Mouse (Mus musculus) olfactory bulb, adult 2 months (tissue): ENCODE results near the gene Thyn1. TPM values are rescaled to one million over a fixed set of nuclear protein-coding genes. Genes with fewer than 3 reads are reported as not detected.

ENCODE experiments used
- H3K27ac ChIP-seq: fragments of 200-500 bp; 2 replicates; pipeline ENCODE4 v1.5.1; 2012; ENCODE audit warnings: low read depth, low read length; ENCODE audit not compliant: insufficient read depth
- H3K4me1 ChIP-seq: fragments of 200-500 bp; 2 replicates; pipeline ENCODE4 v1.6.1; 2012; ENCODE audit warnings: low read length; ENCODE audit not compliant: control insufficient read depth, insufficient read depth
- H3K4me3 ChIP-seq: fragments of 200-500 bp; 2 replicates; pipeline ENCODE4 v1.5.1; 2012; ENCODE audit warnings: mild to moderate bottlenecking, low read depth, low read length, moderate library complexity; ENCODE audit not compliant: insufficient read depth
- CTCF ChIP-seq: fragments of 200-500 bp; IDR thresholded peaks from 2 replicates; pipeline ENCODE4 v1.5.1; 2012; ENCODE audit warnings: low read depth, mild to moderate bottlenecking, low read length, moderate library complexity; ENCODE audit not compliant: insufficient read depth
- POLR2A ChIP-seq: fragments of 200-500 bp; IDR thresholded peaks from 2 replicates; pipeline ENCODE4 v1.6.1; 2012; ENCODE audit warnings: mild to moderate bottlenecking, low read depth, low read length, moderate library complexity; ENCODE audit not compliant: insufficient read depth
- WGBS: fragments of 180-500 bp; shearing (Covaris S2); methylation state at CpG from one replicate; pipeline ENCODE4 v1.1.7; 2018; 5-methylcytosine and 5-hydroxymethylcytosine counted together
- polyA plus RNA-seq: library from polyadenylated mRNA; stranded (reverse); fragments of >200 nt; gene quantifications from 2 replicates; pipeline ENCODE4 v1.2.4, GENCODE M21; 2012; ENCODE audit warnings: low replicate concordance; ENCODE audit not compliant: missing spikeins, insufficient read depth, insufficient read length

The Thyn1 gene
- polyA plus RNA-seq, 1 experiment, result not detected

DNA sequence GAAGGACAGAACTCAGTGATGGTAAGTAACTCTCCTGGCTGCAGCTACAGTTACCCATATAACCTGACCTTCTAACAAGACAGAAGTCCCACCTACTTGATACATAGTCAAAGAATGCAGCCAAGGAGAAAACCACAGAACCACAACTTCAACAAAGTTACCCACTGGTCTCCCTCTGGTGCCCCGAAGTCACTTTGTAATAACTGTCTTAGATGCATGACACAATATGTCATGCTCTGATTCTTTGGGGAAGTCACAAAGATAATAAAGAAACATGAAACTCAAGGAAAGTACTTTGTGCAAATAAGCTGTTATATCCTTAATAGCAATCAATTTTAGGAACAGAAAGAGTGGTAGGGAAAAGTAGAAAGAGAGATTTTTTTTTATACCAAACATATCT lies 27.2 kb downstream of the Thyn1 start:
- H3K4me3 ChIP-seq, result no peak overlapping the region
- WGBS, result 74% methylated on average over 1 of the region's 1 CpGs
- TF ChIP-seq CTCF (no peak), POLR2A (no peak)
- no peak overlapping the region for H3K27ac ChIP-seq
- 0 out of 2 replicates have a peak, but pooled peaks cover 4% of the 10 kb centered on the region for H3K4me1 ChIP-seq

DNA sequence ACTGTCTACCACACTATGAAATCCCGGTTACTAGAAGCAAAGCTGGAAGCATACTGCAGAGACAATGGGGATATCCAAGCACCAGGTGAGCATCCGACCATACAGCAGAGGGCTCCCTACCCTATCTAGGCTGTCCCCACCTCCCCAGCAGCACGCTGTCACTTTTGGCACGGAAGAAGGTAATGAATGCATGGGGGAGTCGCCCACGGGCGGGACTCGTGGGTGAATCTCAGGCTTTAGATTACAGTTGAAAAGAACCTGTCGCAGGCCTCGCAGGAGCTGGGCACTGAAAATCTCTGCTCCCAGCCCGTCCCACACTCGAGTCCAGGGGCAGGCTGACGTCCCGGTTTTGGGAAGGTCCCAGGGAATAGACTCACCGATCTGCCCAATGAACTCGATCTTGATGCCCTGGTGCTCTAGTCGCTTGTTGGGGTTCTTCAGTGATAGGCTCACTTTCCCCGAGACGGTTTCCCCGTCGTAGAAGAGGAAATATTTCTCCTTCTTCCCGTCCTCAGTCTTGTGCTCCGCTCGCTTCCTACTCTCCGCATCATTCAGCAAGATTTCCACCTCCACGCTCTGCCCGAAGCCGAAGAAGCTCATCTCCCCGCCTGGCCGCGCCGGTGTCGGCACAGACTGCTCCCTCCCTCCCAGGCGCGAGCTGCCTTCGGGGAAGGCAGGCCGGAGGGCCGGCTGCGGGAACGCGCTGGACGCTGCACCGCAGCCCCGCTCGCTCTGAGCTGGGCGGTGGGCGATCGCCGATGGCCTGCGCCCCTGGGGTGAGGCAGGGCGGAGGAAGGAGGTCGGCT lies 29.7 kb downstream of the Thyn1 start:
- WGBS, result under 1% methylated on average over 52 of the region's 52 CpGs
- peak overlapping the region; percentile 74 for H3K4me3 ChIP-seq
- H3K4me1 ChIP-seq, result no peaks in the 10 kb centered on the region
- peak overlapping the region; percentile 81 for H3K27ac ChIP-seq
- TF ChIP-seq CTCF (no peak), POLR2A (no peak)

DNA sequence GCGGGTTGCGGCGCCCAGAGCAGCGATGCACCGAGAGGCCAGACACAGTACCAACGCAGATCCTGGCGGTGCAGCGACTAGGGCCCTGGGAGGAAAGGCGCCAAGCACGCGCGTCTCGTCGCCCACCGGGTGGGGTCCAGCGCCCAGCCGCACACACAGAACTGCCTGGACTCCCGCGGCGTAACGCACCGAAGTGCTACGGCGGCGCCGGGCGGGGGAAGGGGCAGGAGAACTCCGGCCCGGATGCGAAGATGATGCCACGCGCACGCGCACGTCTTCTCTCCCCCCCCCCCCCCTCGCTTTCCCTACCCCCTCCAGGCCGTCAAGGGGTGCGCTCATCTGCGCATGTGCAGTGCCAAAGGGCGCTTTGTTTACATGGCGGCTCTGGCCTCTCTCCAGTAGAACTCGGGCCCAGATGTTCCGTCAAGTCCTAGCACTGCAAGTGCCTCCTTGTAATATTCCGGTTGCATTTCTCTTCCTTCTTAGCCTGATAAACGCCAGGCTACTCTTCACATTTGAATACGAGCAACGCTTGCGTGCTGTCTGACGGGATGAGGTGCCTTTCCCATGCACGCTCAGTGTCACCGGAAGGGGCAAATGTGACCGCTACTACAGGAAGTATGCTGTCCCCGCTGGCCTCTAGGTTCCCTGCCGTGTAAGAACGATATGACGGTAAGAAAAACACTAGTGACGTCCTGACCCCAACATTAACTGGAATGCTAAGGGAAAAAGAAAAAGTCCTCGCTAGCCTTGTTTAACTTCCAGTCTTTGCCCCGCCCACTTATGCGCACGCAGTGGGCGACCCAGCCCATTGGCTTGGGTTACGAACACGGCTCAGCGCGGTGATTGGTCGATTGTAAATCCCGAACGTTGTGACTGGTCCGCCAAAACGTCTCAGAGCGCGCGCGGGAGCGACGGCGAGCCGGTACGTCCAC lies 30.6 kb downstream of the Thyn1 start, which contains the start of the genes Vps26b and Ncapd3:
Vps26b (minus strand) TSS at position 238 of the 935 bp plus-strand sequence.
Ncapd3 (plus strand) TSS at position 348 of the 935 bp plus-strand sequence.
- TF ChIP-seq CTCF, result no peak
- peak; percentile 88 for TF ChIP-seq POLR2A
- H3K27ac ChIP-seq, result peak within 1 kb of the TSS; percentile 93
- under 1% methylated on average over 80 of the region's 80 CpGs for WGBS
- H3K4me1 ChIP-seq, result no peaks in the 10 kb centered on the region
- peak within 1 kb of the TSS; percentile 74 for H3K4me3 ChIP-seq

DNA sequence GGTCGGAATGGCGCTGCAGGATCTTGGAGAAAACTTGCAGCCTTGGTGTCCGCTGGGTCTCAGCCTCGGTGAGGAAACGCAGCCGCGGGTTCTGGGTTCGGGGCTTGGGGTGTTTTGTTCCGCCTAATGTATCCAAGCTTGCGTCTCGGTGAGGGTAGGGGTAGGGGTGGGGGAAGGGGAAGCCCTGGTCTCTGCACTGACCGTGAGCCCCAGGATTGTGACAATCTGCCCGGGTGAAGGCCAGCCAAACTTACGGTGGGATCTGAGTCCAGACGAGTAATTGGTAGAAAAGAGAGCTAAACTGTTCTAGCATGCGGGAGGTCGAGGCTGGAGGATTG lies 31.2 kb downstream of the Thyn1 start:
- Histone ChIP-seq H3K4me3 (peak overlapping the region; percentile 74), H3K27ac (no peak overlapping the region), H3K4me1 (no peaks in the 10 kb centered on the region)
- under 1% methylated on average over 17 of the region's 17 CpGs for WGBS
- TF ChIP-seq CTCF (no peak), POLR2A (no peak)

DNA sequence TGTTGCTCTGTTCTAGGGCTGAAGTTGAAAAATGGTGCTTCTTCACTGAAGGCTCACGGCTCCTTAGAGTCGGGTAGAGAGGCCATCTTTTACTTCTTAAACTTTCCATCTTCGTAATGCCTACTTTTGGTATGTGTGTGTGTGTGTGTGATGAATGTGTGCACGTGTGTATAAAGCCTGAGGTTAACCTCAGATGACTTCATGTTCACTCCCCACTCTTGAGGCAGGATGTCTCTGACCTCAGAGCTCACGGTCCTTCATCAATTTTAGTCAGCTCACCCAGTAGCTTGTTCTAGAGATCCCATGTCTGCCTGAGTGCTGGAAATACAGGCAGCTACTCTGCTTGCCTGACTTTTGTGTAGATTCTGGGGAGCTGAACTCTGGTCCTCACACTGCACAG lies 44.4 kb downstream of the Thyn1 start:
- no peaks in the 10 kb centered on the region for H3K4me1 ChIP-seq
- TF ChIP-seq CTCF (no peak), POLR2A (no peak)
- WGBS, result 93% methylated on average over 5 of the region's 5 CpGs
- H3K4me3 ChIP-seq, result no peak overlapping the region
- no peak overlapping the region for H3K27ac ChIP-seq

DNA sequence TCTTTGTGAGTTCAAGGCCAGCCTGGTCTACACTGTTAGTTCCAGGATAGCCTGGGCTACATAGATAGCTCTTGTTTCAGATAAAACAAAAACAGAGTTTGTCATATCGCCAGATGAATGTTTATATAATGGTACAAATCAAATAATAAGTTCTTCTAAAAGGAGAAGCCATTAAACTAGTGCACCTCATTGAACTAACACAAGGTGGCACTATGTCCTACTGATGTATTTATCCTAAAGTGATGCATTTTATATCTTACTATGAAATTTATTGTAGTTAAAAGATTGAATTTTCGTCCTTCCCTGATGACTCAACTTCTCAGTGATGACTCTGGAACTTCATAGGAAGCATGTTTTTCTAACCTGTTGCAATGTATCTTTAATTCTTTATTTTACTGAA lies 50.0 kb downstream of the Thyn1 start:
- TF ChIP-seq POLR2A (no peak), CTCF (no peak)
- H3K4me1 ChIP-seq, result no peaks in the 10 kb centered on the region
- WGBS, result 71% methylated on average over 2 of the region's 2 CpGs
- H3K4me3 ChIP-seq, result no peak overlapping the region
- H3K27ac ChIP-seq, result no peak overlapping the region

Other genes starting within 250 kb of the Thyn1 start
- not detected in 2 replicates for gene Glb1l2, start 193.2 kb upstream of the Thyn1 start, polyA plus RNA-seq
- gene Glb1l3, start 138.8 kb upstream of the Thyn1 start, polyA plus RNA-seq, result not detected in 2 replicates
- not detected in 2 replicates for gene Gm1110, start 76.6 kb upstream of the Thyn1 start, polyA plus RNA-seq
- not detected in 2 replicates for gene Acad8, start 144 bp upstream of the Thyn1 start, polyA plus RNA-seq
- gene Vps26b, start 30.4 kb downstream of the Thyn1 start, polyA plus RNA-seq, result not detected in 2 replicates
- gene Ncapd3, start 30.5 kb downstream of the Thyn1 start, polyA plus RNA-seq, result 124 TPM in 1 of 2 replicates, not detected in the other
- gene Jam3, start 155.7 kb downstream of the Thyn1 start, polyA plus RNA-seq, result not detected in 2 replicates